Mouse (Mus musculus) left cerebral cortex, adult 6 months (tissue): ENCODE measurements around the gene Gm10217. TPM values are rescaled to one million over a fixed set of nuclear protein-coding genes. Genes with fewer than 3 reads are reported as not detected.

Experiments used
- long read RNA-seq, 2 experiments: library from polyadenylated mRNA; unstranded; transcript quantifications; one replicate each; pipeline ENCODE4 v2.0.0; 2019 to 2020
- polyA plus RNA-seq: library from polyadenylated mRNA; unstranded; fragments of <200 nt; fragmentation: Nextera tagmentation; gene quantifications from 2 replicates; pipeline ENCODE4 v1.2.3, GENCODE M21; 2021

The Gm10217 gene
- polyA plus RNA-seq, result not detected in 2 replicates
- long read RNA-seq, experiment 1, result 0 reads
- long read RNA-seq, experiment 2, result 0 reads

DNA sequence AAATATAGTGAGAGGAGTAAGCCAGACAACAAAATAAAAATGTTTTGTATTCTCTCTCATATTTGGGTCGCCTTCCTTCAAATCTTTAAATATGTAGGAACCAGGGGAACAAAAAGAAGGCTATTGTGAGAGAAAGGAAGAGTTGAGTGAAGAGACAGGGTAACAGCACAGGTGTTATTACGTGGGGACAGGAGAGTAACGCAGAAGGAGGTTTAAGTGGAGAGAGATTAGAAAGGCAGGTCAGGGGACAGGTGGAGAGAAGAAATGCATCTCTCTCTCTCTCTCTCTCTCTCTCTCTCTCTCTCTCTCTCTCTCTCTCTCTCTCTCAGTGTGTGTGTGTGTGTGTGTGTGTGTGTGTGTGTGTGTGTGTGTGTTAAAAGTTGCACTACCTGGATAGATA is at the start of gene Gm10217:
Gm10217 (plus strand) TSS at position 301 of the 400 bp plus-strand sequence.

Other genes starting within 250 kb of the Gm10217 start
- gene Fam155a, start 93.1 kb upstream of the Gm10217 start, polyA plus RNA-seq, result 12.8 and 19.6 TPM in 2 replicates
- 1.7 and 1.9 TPM in 2 replicates for gene Lig4, start 113.4 kb downstream of the Gm10217 start, polyA plus RNA-seq
- gene Abhd13, start 113.5 kb downstream of the Gm10217 start, polyA plus RNA-seq, result 4.2 and 12.2 TPM in 2 replicates
- 0.78 and 0.85 TPM in 2 replicates for gene Tnfsf13b, start 142.2 kb downstream of the Gm10217 start, polyA plus RNA-seq